Mouse (Mus musculus) olfactory bulb, adult 2 months (tissue): ENCODE data around the gene Hepacam. TPM values are rescaled to one million over a fixed set of nuclear protein-coding genes. Genes with fewer than 3 reads are reported as not detected.

Experiments used
- H3K27ac ChIP-seq: fragments of 200-500 bp; 2 replicates; pipeline ENCODE4 v1.5.1; 2012; ENCODE audit warnings: low read depth, low read length; ENCODE audit not compliant: insufficient read depth
- H3K4me1 ChIP-seq: fragments of 200-500 bp; 2 replicates; pipeline ENCODE4 v1.6.1; 2012; ENCODE audit warnings: low read length; ENCODE audit not compliant: control insufficient read depth, insufficient read depth
- H3K4me3 ChIP-seq: fragments of 200-500 bp; 2 replicates; pipeline ENCODE4 v1.5.1; 2012; ENCODE audit warnings: mild to moderate bottlenecking, low read depth, low read length, moderate library complexity; ENCODE audit not compliant: insufficient read depth
- CTCF ChIP-seq: fragments of 200-500 bp; IDR thresholded peaks from 2 replicates; pipeline ENCODE4 v1.5.1; 2012; ENCODE audit warnings: low read depth, mild to moderate bottlenecking, low read length, moderate library complexity; ENCODE audit not compliant: insufficient read depth
- POLR2A ChIP-seq: fragments of 200-500 bp; IDR thresholded peaks from 2 replicates; pipeline ENCODE4 v1.6.1; 2012; ENCODE audit warnings: mild to moderate bottlenecking, low read depth, low read length, moderate library complexity; ENCODE audit not compliant: insufficient read depth
- WGBS: fragments of 180-500 bp; shearing (Covaris S2); methylation state at CpG from one replicate; pipeline ENCODE4 v1.1.7; 2018; 5-methylcytosine and 5-hydroxymethylcytosine counted together
- polyA plus RNA-seq: library from polyadenylated mRNA; stranded (reverse); fragments of >200 nt; gene quantifications from 2 replicates; pipeline ENCODE4 v1.2.4, GENCODE M21; 2012; ENCODE audit warnings: low replicate concordance; ENCODE audit not compliant: missing spikeins, insufficient read depth, insufficient read length

The Hepacam gene
- not detected in 2 replicates for polyA plus RNA-seq

- Histone ChIP-seq H3K4me1 (peaks cover 5% of the 10 kb centered on the region; the same call in 1 of the 2 replicates), H3K4me3 (peak within 1 kb of the TSS; percentile 40), H3K27ac (peak within 1 kb of the TSS; percentile 66)
- TF ChIP-seq CTCF (no peak), POLR2A (no peak)
- WGBS = 38% methylated on average over 17 of the region's 17 CpGs
Measured at GRCm38 (mm10) chr9:37367301-37368080, at the start of gene Hepacam. Gene Hepacam, plus strand, starts transcription at chr9:37367351.

- no peak overlapping the region for H3K4me3 ChIP-seq
- H3K27ac ChIP-seq = no peak overlapping the region
- WGBS = 7% methylated on average over 3 of the region's 3 CpGs
- TF ChIP-seq POLR2A (no peak), CTCF (no peak)
- no peaks in the 10 kb centered on the region for H3K4me1 ChIP-seq
Measured at GRCm38 (mm10) chr9:37329456-37329855, 37.7 kb upstream of the Hepacam start.

GRCm38 (mm10) chr9:37345406-37345805, 21.7 kb upstream of the Hepacam start:
- H3K27ac ChIP-seq = no peak overlapping the region
- no peak overlapping the region for H3K4me3 ChIP-seq
- WGBS = 89% methylated on average over 3 of the region's 3 CpGs
- peaks cover 3% of the 10 kb centered on the region for H3K4me1 ChIP-seq
- TF ChIP-seq POLR2A = no peak
- no peak for TF ChIP-seq CTCF

GRCm38 (mm10) chr9:37347184-37347987, 19.8 kb upstream of the Hepacam start:
- H3K4me1 ChIP-seq = peaks cover 3% of the 10 kb centered on the region
- H3K4me3 ChIP-seq = peak overlapping the region; percentile 77
- WGBS = 20% methylated on average over 12 of the region's 12 CpGs
- peak overlapping the region; percentile 73; the same call in 1 of the 2 replicates for H3K27ac ChIP-seq
- TF ChIP-seq CTCF (no peak), POLR2A (no peak)

- Histone ChIP-seq H3K4me3 (peak within 1 kb of the TSS; percentile 77), H3K4me1 (peaks cover 3% of the 10 kb centered on the region), H3K27ac (peak within 1 kb of the TSS; percentile 73)
- TF ChIP-seq CTCF (no peak), POLR2A (peak; percentile 85)
- under 1% methylated on average over 41 of the region's 41 CpGs for WGBS
Measured at GRCm38 (mm10) chr9:37347988-37348642, 19.0 kb upstream of the Hepacam start, which contains the start of gene Ccdc15. Gene Ccdc15, minus strand, starts transcription at chr9:37348432.

GRCm38 (mm10) chr9:37349050-37349449, 18.1 kb upstream of the Hepacam start:
- WGBS = 94% methylated on average over 3 of the region's 3 CpGs
- H3K27ac ChIP-seq = peak overlapping the region; percentile 73; the same call in 1 of the 2 replicates
- peaks cover 3% of the 10 kb centered on the region for H3K4me1 ChIP-seq
- H3K4me3 ChIP-seq = no peak overlapping the region
- TF ChIP-seq CTCF (no peak), POLR2A (no peak)

GRCm38 (mm10) chr9:37351266-37351665, 15.9 kb upstream of the Hepacam start:
- TF ChIP-seq POLR2A = no peak
- TF ChIP-seq CTCF = no peak
- 17% methylated on average over 2 of the region's 2 CpGs for WGBS
- no peak overlapping the region for H3K27ac ChIP-seq
- peaks cover 3% of the 10 kb centered on the region for H3K4me1 ChIP-seq
- no peak overlapping the region for H3K4me3 ChIP-seq

- Histone ChIP-seq H3K4me3 (no peak overlapping the region), H3K27ac (no peak overlapping the region), H3K4me1 (peaks cover 5% of the 10 kb centered on the region)
- 86% methylated on average over 1 of the region's 1 CpGs for WGBS
- no peak for TF ChIP-seq CTCF
- TF ChIP-seq POLR2A = no peak
Measured at GRCm38 (mm10) chr9:37354485-37354884, 12.7 kb upstream of the Hepacam start.
